Mouse (Mus musculus) left cerebral cortex, adult 18-20 months (tissue): ENCODE results near the gene Anp32b. TPM values are rescaled to one million over a fixed set of nuclear protein-coding genes. Genes with fewer than 3 reads are reported as not detected.
A peak's percentile ranks its signal among the peaks of the same experiment; 100 is the strongest.

ENCODE experiments used
- DNase-seq, 2 experiments: peaks; one replicate each; pipeline ENCODE4 v3.0.0; 2021 to 2022; ENCODE audit warnings: low spot score in 2 of 2, mixed read lengths in 1 of 2
- total RNA-seq, 2 experiments: library from RNA; stranded (reverse); gene quantifications; 2 replicates each; pipeline ENCODE4 v1.2.3; 2021

The Anp32b gene
- total RNA-seq, 2 experiments from 2014 or later: 41.5 to 45.7 TPM

DNA sequence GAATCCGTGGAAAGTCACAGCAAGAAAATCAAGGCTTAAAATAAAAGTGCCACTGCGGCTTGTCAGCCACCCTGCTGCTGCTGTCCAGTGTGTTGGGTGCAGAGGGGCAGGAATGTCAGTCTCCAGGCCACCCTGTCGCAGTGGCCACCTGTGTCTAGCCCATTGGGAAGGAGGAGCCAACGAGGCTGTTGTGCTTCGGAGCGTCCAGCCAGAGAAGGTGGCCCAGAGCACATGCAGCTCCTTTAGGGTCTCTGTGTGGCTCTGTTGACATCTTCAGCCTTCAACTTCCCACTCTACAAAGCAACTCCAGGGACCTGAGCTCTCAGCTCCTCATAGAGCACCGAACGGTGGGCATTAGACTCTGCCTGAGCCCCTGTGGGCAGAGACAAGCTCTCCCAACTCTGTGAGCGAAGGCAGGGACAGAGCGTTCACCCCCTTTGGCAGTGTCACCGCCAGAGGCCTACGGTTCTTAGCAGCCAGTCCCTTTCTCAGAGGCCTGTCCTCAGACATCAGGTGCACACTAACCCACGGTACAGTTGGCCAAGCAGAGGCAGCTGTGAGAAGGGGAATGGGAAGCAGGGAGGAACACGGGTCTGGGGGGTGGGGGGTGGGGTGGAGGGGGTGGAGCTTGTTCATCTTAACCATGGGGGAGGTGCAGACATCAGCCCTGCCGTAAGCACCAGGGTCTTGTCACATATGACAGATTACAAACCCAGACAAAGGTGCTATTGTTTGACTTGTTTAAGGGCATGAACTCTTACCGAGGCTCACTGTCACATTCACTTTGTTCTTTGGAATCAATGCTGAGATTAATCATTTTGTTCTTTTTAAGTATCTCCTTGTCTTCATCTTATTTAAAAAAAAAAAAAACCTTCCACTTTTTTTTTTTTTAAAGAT, 52.2 kb downstream of the Anp32b start:
- no peak for DNase-seq

- no peak for DNase-seq
These were observed 53.2 kb downstream of the Anp32b start for GRCm38 (mm10) chr4:46503881-46504280.

- no peak for DNase-seq
These were observed 54.8 kb downstream of the Anp32b start for GRCm38 (mm10) chr4:46505361-46506057.

- DNase-seq: peak; percentile 91 to 95
These were observed 56.3 kb downstream of the Anp32b start for GRCm38 (mm10) chr4:46506801-46507610.

DNA sequence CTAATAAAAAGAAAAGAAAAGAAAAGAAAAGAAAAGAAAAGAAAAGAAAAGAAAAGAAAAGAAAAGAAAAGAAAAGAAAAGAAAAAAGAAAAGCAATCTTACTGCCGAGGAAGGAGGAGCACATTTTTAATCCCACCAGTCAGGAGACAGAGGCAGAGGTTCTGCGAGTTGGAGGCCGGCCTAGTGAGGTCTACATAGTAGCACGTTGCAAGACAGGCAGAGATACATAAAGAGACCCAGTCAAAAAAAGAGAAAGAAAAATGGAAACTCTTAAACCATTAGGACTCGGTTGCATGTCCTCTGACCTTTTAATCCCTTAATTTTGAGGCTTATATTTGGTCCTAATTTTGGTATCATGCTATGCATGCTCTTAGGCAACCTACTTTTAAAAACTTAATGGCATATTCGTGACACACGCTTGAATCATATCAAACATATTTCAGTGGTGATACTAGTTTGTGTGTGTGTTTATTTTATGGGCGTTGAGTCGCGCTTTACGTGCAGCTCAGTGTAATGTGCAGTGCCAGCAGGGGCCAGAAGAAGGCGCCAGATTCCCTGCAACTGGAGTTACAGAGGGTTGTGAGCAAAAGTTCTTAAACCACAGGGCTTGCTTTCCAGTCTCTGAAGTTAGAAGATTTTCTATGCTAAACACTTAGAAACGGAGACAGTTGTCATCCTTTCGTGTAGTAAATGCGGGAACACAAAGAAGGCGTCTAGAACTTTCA, 57.2 kb downstream of the Anp32b start:
- DNase-seq: peak; percentile 70 to 74

DNA sequence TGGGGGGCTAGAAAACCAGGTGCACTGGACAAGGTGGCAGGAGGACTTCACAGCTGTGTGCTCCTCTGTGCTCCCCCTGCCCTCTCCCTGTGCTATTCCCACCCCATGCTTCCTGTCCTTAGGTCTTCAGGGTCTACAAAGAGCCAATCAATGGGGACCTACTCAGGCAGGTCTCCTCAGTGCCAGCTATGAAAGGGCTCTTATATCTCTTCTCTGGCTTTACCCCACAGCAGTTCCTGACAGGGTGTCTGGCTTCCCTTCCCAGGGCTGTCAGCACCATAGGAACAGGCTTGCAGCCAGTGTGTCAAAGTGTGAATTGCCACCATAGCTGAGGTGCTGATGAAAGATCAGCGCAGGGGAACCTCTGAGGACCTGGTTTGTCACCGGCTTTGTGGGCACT, 69.8 kb downstream of the Anp32b start:
- no peak for DNase-seq

DNA sequence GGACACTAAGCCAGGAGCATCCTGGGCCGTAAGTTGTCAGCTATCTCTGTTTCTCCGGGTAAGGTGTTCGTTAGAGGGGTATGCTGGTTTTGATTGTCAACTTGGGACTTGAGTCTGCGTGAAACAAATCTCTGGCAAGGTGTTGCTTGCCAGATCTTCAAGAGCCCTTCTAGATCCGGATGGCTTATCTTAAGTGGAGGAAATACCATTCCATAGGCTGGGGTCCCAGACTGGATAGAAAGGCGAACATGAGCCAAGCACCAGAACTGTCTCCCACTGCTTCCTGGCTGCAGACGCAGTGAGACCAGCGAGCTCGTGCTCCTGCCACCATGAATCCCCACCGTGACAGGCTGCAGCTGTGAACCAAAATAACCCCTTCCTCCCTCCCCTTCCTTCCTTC, 70.8 kb downstream of the Anp32b start:
- no peak for DNase-seq

Other genes starting within 250 kb of the Anp32b start
- not detected for gene Foxe1, start 107.3 kb upstream of the Anp32b start, total RNA-seq
- gene Trmo, start 61.5 kb upstream of the Anp32b start, total RNA-seq: 1 to 10 TPM; 3.7 to 4.3 TPM
- not detected for gene Hemgn, start 37.4 kb upstream of the Anp32b start, total RNA-seq
- 10 to 100 TPM; 14.8 to 19.2 TPM for gene Nans, start 38.3 kb downstream of the Anp32b start, total RNA-seq
- gene Trim14, start 85.2 kb downstream of the Anp32b start, total RNA-seq: 1 to 10 TPM in 1 of 2 experiments, under 1 TPM in 1; 0.74 to 1.3 TPM
- 10 to 100 TPM; 23.5 to 26.2 TPM for gene Coro2a, start 151.3 kb downstream of the Anp32b start, total RNA-seq
- 1 to 10 TPM; 4.0 to 4.4 TPM for gene Tbc1d2, start 199.3 kb downstream of the Anp32b start, total RNA-seq